Mouse (Mus musculus) olfactory bulb, adult 2 months (tissue): ENCODE data around the gene Ak4.

Experiments
- CTCF ChIP-seq: fragments of 200-500 bp; IDR thresholded peaks from 2 replicates; pipeline ENCODE4 v1.5.1; 2012; ENCODE audit warnings: low read depth, mild to moderate bottlenecking, low read length, moderate library complexity; ENCODE audit not compliant: insufficient read depth
- POLR2A ChIP-seq: fragments of 200-500 bp; IDR thresholded peaks from 2 replicates; pipeline ENCODE4 v1.6.1; 2012; ENCODE audit warnings: mild to moderate bottlenecking, low read depth, low read length, moderate library complexity; ENCODE audit not compliant: insufficient read depth

DNA sequence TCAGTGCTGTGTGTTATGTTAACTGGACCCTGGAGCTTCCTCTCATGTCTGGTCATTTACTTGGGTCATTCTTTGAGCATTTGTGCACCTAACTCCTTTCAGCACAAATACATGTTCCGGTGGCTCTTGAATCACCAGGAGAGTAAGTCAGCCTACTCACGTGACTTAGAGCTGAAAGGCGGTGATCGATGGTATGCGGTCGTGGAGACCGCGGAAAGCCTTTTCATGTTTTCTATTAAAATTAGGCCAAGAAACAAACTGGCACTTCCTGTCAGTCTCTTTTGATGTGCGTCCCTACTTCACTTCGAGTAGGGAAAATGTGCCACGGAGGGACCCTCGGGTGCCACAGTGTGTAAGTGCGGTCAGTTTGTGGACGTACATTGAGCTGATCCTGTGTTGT is 96.8 kb downstream of the Ak4 start:
- TF ChIP-seq CTCF = no peak
- TF ChIP-seq POLR2A = no peak
